Mouse (Mus musculus): ENCODE measurements at regions not wholly inside any gene's neighbourhood (a gene's known extent, or its start where the extent isn't known, plus 50 kb on each side); places are given as distances from the start of the nearest gene placed in this dataset.
A peak's percentile ranks its signal among the peaks of the same experiment; 100 is the strongest.

DNA sequence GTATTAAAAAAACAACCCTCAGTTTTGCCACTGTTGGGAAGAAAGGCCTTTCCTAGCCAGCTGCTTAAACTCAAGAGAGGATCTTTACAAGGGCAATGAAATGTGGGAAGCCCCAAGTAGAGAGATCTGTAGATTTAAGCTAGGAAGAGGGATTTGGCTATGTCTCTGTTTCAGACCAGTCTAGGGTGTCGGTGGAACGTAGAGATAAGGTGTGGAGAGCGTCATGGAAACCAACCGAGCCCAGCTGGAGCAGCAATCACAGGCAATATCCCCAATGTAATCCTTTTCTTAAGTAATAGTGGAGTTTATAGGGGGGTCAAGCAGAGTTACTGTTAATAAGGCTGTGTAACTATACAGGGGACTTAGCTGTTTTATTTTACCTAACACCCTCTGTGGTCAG lies 204.6 kb upstream of the Mme start:
- Histone ChIP-seq H3K27ac (ENCODE audit: insufficient read depth, low read length) (no peak overlapping the region), H3K9me3 (replicated peaks; ENCODE audit: control insufficient read depth, insufficient read depth, low read length, poor library complexity, severe bottlenecking) (no peaks in the 10 kb centered on the region), H3K36me3 (ENCODE audit: control insufficient read depth, insufficient read depth, low read length, poor library complexity, severe bottlenecking) (no peaks in the 10 kb centered on the region), H3K4me3 (ENCODE audit: low read depth, low read length) (no peak overlapping the region), H3K4me1 (ENCODE audit: control insufficient read depth, insufficient read depth, low read length) (no peaks in the 10 kb centered on the region), H3K27me3 (ENCODE audit: control insufficient read depth, insufficient read depth, low read length, poor library complexity, severe bottlenecking) (no peaks in the 10 kb centered on the region), H3K9ac (ENCODE audit: low read depth, poor library complexity, severe bottlenecking) (no peak overlapping the region)
- TF ChIP-seq CTCF (IDR thresholded peaks at IDR 0.05; ENCODE audit: low read depth, low read length) (no peak), EP300 (IDR thresholded peaks at IDR 0.05; ENCODE audit: insufficient read depth, low read depth, low read length) (no peak), POLR2A (IDR thresholded peaks at IDR 0.05; ENCODE audit: insufficient read depth, low read length) (no peak)

DNA sequence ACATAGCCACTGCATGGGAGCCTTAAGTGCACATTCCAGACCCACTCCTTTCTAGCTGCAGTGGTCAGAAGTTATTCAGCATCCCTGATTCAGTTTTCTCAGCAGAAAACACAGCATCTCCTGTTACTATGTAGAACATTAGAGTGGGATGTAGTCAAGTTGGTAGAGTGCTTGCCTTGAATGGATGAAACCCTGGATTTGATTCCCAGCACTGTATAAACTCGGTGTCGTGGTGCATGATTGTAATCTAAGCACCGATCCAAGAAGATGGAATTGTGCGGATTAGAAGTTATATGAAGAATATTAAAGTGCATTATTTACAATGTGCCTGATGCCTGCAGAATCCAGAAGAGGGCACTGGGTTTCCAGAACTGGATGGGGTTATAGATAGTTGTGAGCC lies 170.6 kb upstream of the Mme start:
- Histone ChIP-seq H3K9me3 (replicated peaks; ENCODE audit: control insufficient read depth, insufficient read depth, low read length, poor library complexity, severe bottlenecking) (peaks cover 3% of the 10 kb centered on the region; the same call in 1 of the 2 replicates), H3K4me1 (ENCODE audit: control insufficient read depth, insufficient read depth, low read length) (no peaks in the 10 kb centered on the region), H3K4me3 (ENCODE audit: low read depth, low read length) (no peak overlapping the region), H3K27me3 (ENCODE audit: control insufficient read depth, insufficient read depth, low read length, poor library complexity, severe bottlenecking) (no peaks in the 10 kb centered on the region), H3K36me3 (ENCODE audit: control insufficient read depth, insufficient read depth, low read length, poor library complexity, severe bottlenecking) (no peaks in the 10 kb centered on the region), H3K9ac (ENCODE audit: low read depth, poor library complexity, severe bottlenecking) (no peak overlapping the region), H3K27ac (ENCODE audit: insufficient read depth, low read length) (no peak overlapping the region)
- no peak for TF ChIP-seq POLR2A (IDR thresholded peaks at IDR 0.05; ENCODE audit: insufficient read depth, low read length)
- TF ChIP-seq CTCF (IDR thresholded peaks at IDR 0.05; ENCODE audit: low read depth, low read length), result no peak
- no peak for TF ChIP-seq EP300 (IDR thresholded peaks at IDR 0.05; ENCODE audit: insufficient read depth, low read depth, low read length)

DNA sequence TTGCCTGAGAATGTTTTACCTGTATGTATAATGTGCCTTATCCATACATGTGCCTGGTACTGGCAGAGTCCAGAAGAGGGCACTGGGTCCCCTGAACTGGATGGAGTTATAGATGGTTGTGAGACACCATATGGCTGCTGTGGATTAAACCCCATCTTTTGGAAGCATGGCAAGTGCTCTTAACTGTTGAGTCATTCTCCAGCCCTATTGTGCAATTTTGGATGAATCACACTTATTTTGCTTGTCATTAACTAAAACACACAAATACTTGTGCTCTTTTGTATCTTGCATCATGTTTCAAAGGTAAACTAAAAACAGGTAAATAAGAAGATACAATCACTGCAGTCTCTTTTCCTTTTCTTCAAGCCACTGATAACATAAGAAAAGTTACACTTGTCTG lies 168.3 kb upstream of the Mme start:
- Histone ChIP-seq H3K9me3 (replicated peaks; ENCODE audit: control insufficient read depth, insufficient read depth, low read length, poor library complexity, severe bottlenecking) (peaks cover 3% of the 10 kb centered on the region; the same call in 1 of the 2 replicates), H3K36me3 (ENCODE audit: control insufficient read depth, insufficient read depth, low read length, poor library complexity, severe bottlenecking) (no peaks in the 10 kb centered on the region), H3K4me1 (ENCODE audit: control insufficient read depth, insufficient read depth, low read length) (no peaks in the 10 kb centered on the region), H3K27ac (ENCODE audit: insufficient read depth, low read length) (no peak overlapping the region), H3K27me3 (ENCODE audit: control insufficient read depth, insufficient read depth, low read length, poor library complexity, severe bottlenecking) (no peaks in the 10 kb centered on the region), H3K9ac (ENCODE audit: low read depth, poor library complexity, severe bottlenecking) (no peak overlapping the region), H3K4me3 (ENCODE audit: low read depth, low read length) (no peak overlapping the region)
- no peak for TF ChIP-seq POLR2A (IDR thresholded peaks at IDR 0.05; ENCODE audit: insufficient read depth, low read length)
- TF ChIP-seq EP300 (IDR thresholded peaks at IDR 0.05; ENCODE audit: insufficient read depth, low read depth, low read length), result no peak

DNA sequence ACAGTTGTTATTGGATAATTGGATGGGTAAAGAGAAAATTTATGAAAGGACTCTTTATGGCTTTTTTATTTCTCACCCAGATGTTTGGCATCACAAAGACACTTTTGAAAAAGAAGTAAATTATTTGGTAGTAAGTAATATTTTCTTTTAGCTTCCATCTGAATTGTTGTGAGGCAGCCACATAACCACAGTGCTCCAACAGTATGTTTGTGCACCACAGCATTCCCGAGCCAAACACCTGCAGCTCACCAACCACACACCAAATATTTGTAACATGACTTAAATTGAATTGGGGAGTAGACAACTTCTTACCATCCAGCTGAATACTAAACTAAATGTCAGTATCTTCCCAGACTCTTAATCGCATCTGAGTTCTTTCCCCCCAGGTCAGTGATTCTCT lies 163.2 kb upstream of the Mme start:
- no peaks in the 10 kb centered on the region for H3K27me3 ChIP-seq (ENCODE audit: control insufficient read depth, insufficient read depth, low read length, poor library complexity, severe bottlenecking)
- H3K36me3 ChIP-seq (ENCODE audit: control insufficient read depth, insufficient read depth, low read length, poor library complexity, severe bottlenecking), result no peaks in the 10 kb centered on the region
- H3K4me3 ChIP-seq (ENCODE audit: low read depth, low read length), result no peak overlapping the region
- no peak overlapping the region for H3K9ac ChIP-seq (ENCODE audit: low read depth, poor library complexity, severe bottlenecking)
- peaks cover 3% of the 10 kb centered on the region; the same call in 1 of the 2 replicates for H3K9me3 ChIP-seq (replicated peaks; ENCODE audit: control insufficient read depth, insufficient read depth, low read length, poor library complexity, severe bottlenecking)
- H3K4me1 ChIP-seq (ENCODE audit: control insufficient read depth, insufficient read depth, low read length), result no peaks in the 10 kb centered on the region
- no peak overlapping the region for H3K27ac ChIP-seq (ENCODE audit: insufficient read depth, low read length)
- TF ChIP-seq EP300 (IDR thresholded peaks at IDR 0.05; ENCODE audit: insufficient read depth, low read depth, low read length) (no peak), POLR2A (IDR thresholded peaks at IDR 0.05; ENCODE audit: insufficient read depth, low read length) (no peak), CTCF (IDR thresholded peaks at IDR 0.05; ENCODE audit: low read depth, low read length) (no peak)

DNA sequence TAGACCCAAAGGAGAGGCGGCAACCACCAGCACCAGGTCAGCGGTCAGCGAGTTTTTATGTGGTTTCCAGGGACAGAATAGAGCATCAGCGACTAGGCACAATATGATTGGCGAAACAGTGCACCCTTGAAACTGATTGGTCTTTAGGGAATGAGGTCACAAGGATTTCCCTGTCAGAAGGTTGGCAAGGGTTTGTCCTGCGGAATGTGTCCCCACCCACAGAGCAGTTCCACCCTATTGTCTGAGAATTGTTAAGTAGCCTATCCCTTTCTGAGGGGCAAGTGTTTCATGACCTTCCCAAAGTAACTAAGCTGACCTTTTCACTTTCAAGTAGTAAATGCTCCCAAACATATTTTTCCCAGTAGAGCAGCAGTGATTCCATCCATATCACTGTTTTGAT lies 159.2 kb upstream of the Mme start:
- Histone ChIP-seq H3K4me1 (ENCODE audit: control insufficient read depth, insufficient read depth, low read length) (no peaks in the 10 kb centered on the region), H3K27me3 (ENCODE audit: control insufficient read depth, insufficient read depth, low read length, poor library complexity, severe bottlenecking) (no peaks in the 10 kb centered on the region), H3K36me3 (ENCODE audit: control insufficient read depth, insufficient read depth, low read length, poor library complexity, severe bottlenecking) (no peaks in the 10 kb centered on the region), H3K4me3 (ENCODE audit: low read depth, low read length) (no peak overlapping the region), H3K9me3 (replicated peaks; ENCODE audit: control insufficient read depth, insufficient read depth, low read length, poor library complexity, severe bottlenecking) (no peaks in the 10 kb centered on the region; the same call in 1 of the 2 replicates), H3K27ac (ENCODE audit: insufficient read depth, low read length) (no peak overlapping the region), H3K9ac (ENCODE audit: low read depth, poor library complexity, severe bottlenecking) (no peak overlapping the region)
- TF ChIP-seq CTCF (IDR thresholded peaks at IDR 0.05; ENCODE audit: low read depth, low read length) (no peak), EP300 (IDR thresholded peaks at IDR 0.05; ENCODE audit: insufficient read depth, low read depth, low read length) (0 out of 2 replicates have a peak, but pooled peaks have one; percentile 41), POLR2A (IDR thresholded peaks at IDR 0.05; ENCODE audit: insufficient read depth, low read length) (no peak)

DNA sequence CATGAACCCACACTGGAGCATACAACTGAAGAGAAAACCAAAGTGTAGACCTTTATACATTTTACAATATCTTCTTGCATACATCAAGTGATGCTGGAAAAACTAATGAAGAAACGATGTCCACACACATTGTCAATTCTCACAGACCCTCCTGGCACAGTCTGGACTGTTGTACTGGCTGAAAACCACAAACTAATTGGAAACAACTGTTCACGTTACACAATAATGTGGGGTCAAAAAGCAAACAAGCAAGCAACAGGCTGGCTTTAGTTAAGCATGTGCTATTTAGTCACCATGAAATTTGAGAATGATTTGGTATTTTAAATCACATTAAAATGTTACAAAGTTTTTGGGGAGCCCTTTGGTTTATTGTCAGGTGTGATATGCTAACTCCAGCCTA lies 155.9 kb upstream of the Mme start:
- Histone ChIP-seq H3K36me3 (ENCODE audit: control insufficient read depth, insufficient read depth, low read length, poor library complexity, severe bottlenecking) (no peaks in the 10 kb centered on the region), H3K4me3 (ENCODE audit: low read depth, low read length) (no peak overlapping the region), H3K9me3 (replicated peaks; ENCODE audit: control insufficient read depth, insufficient read depth, low read length, poor library complexity, severe bottlenecking) (no peaks in the 10 kb centered on the region; the same call in 1 of the 2 replicates), H3K27ac (ENCODE audit: insufficient read depth, low read length) (no peak overlapping the region), H3K27me3 (ENCODE audit: control insufficient read depth, insufficient read depth, low read length, poor library complexity, severe bottlenecking) (no peaks in the 10 kb centered on the region), H3K4me1 (ENCODE audit: control insufficient read depth, insufficient read depth, low read length) (no peaks in the 10 kb centered on the region), H3K9ac (ENCODE audit: low read depth, poor library complexity, severe bottlenecking) (no peak overlapping the region)
- TF ChIP-seq POLR2A (IDR thresholded peaks at IDR 0.05; ENCODE audit: insufficient read depth, low read length) (no peak), CTCF (IDR thresholded peaks at IDR 0.05; ENCODE audit: low read depth, low read length) (no peak), EP300 (IDR thresholded peaks at IDR 0.05; ENCODE audit: insufficient read depth, low read depth, low read length) (no peak)
